Mouse (Mus musculus): ENCODE measurements around the gene Uhrf2. TPM values are rescaled to one million over a fixed set of nuclear protein-coding genes. Genes with fewer than 3 reads are reported as not detected.

Gene Uhrf2
- polyA plus RNA-seq, 1 experiment from 2014 or later: 90.4 TPM

GRCm38 (mm10) chr19:30109122-30109521 is 78.8 kb downstream of the Uhrf2 start:
- H3K36me3 ChIP-seq (ENCODE audit: control insufficient read depth, insufficient read depth, low read length): no peaks in the 10 kb centered on the region
- H3K4me3 ChIP-seq (ENCODE audit: low read depth, low read length): no peak overlapping the region
- no peak overlapping the region for H3K9ac ChIP-seq (ENCODE audit: low read depth, low read length)
- ATAC-seq (ENCODE audit: low FRiP score) (no peak), DNase-seq (ENCODE audit: low spot score) (no peak)
- no peak overlapping the region for H3K27ac ChIP-seq (ENCODE audit: low read depth, low read length)
- no peak overlapping the region for H3K4me2 ChIP-seq (replicated peaks; ENCODE audit: low read depth, low read length)
- no peaks in the 10 kb centered on the region for H3K27me3 ChIP-seq (ENCODE audit: control insufficient read depth, insufficient read depth, low read length)
- no peaks in the 10 kb centered on the region for H3K9me3 ChIP-seq (ENCODE audit: control insufficient read depth, low read length)
- H3K4me1 ChIP-seq (replicated peaks; ENCODE audit: control insufficient read depth, insufficient read depth, low read length): no peaks in the 10 kb centered on the region
- WGBS: 73% methylated on average over 6 of the region's 6 CpGs

GRCm38 (mm10) chr19:30111421-30111820 is 81.1 kb downstream of the Uhrf2 start:
- H3K36me3 ChIP-seq (ENCODE audit: control insufficient read depth, insufficient read depth, low read length): no peaks in the 10 kb centered on the region
- H3K4me1 ChIP-seq (replicated peaks; ENCODE audit: control insufficient read depth, insufficient read depth, low read length): no peaks in the 10 kb centered on the region
- 95% methylated on average over 3 of the region's 3 CpGs for WGBS

GRCm38 (mm10) chr19:30112961-30113688 is 82.8 kb downstream of the Uhrf2 start:
- ATAC-seq (ENCODE audit: low FRiP score) (no peak), DNase-seq (ENCODE audit: low spot score) (no peak)
- H3K4me1 ChIP-seq (replicated peaks; ENCODE audit: control insufficient read depth, insufficient read depth, low read length): no peaks in the 10 kb centered on the region
- WGBS: 89% methylated on average over 16 of the region's 16 CpGs
- H3K4me3 ChIP-seq (ENCODE audit: low read depth, low read length): no peak overlapping the region
- no peaks in the 10 kb centered on the region for H3K9me3 ChIP-seq (ENCODE audit: control insufficient read depth, low read length)
- H3K4me2 ChIP-seq (replicated peaks; ENCODE audit: low read depth, low read length): no peak overlapping the region
- H3K27ac ChIP-seq (ENCODE audit: low read depth, low read length): no peak overlapping the region
- no peaks in the 10 kb centered on the region for H3K36me3 ChIP-seq (ENCODE audit: control insufficient read depth, insufficient read depth, low read length)
- no peaks in the 10 kb centered on the region for H3K27me3 ChIP-seq (ENCODE audit: control insufficient read depth, insufficient read depth, low read length)
- H3K9ac ChIP-seq (ENCODE audit: low read depth, low read length): no peak overlapping the region

More at GRCm38 (mm10) chr19:30111421-30111820, 81.1 kb downstream of the Uhrf2 start:
- no peak overlapping the region for H3K4me3 ChIP-seq (ENCODE audit: low read depth, low read length)
- no peaks in the 10 kb centered on the region for H3K27me3 ChIP-seq (ENCODE audit: control insufficient read depth, insufficient read depth, low read length)
- no peak overlapping the region for H3K9ac ChIP-seq (ENCODE audit: low read depth, low read length)
- H3K4me2 ChIP-seq (replicated peaks; ENCODE audit: low read depth, low read length): no peak overlapping the region
- no peak overlapping the region for H3K27ac ChIP-seq (ENCODE audit: low read depth, low read length)
- DNase-seq (ENCODE audit: low spot score) (no peak), ATAC-seq (ENCODE audit: low FRiP score) (no peak)
- H3K9me3 ChIP-seq (ENCODE audit: control insufficient read depth, low read length): no peaks in the 10 kb centered on the region

- 58% methylated on average over 14 of the region's 14 CpGs for WGBS
- Histone ChIP-seq H3K36me3 (ENCODE audit: control insufficient read depth, insufficient read depth, low read length) (no peaks in the 10 kb centered on the region), H3K4me2 (replicated peaks; ENCODE audit: low read depth, low read length) (no peak overlapping the region), H3K4me3 (ENCODE audit: low read depth, low read length) (no peak overlapping the region), H3K4me1 (replicated peaks; ENCODE audit: control insufficient read depth, insufficient read depth, low read length) (0 out of 2 replicates have a peak, but pooled peaks cover 4% of the 10 kb centered on the region), H3K9ac (ENCODE audit: low read depth, low read length) (no peak overlapping the region), H3K27ac (ENCODE audit: low read depth, low read length) (no peak overlapping the region), H3K9me3 (ENCODE audit: control insufficient read depth, low read length) (no peaks in the 10 kb centered on the region), H3K27me3 (ENCODE audit: control insufficient read depth, insufficient read depth, low read length) (no peaks in the 10 kb centered on the region)
- ATAC-seq (ENCODE audit: low FRiP score): no peak
- DNase-seq (ENCODE audit: low spot score): peak; percentile 23
Observed at GRCm38 (mm10) chr19:30114919-30115441, 84.7 kb downstream of the Uhrf2 start.

- H3K36me3 ChIP-seq (ENCODE audit: control insufficient read depth, insufficient read depth, low read length): no peaks in the 10 kb centered on the region
- 0 out of 2 replicates have a peak, but pooled peaks cover 4% of the 10 kb centered on the region for H3K4me1 ChIP-seq (replicated peaks; ENCODE audit: control insufficient read depth, insufficient read depth, low read length)
Observed at GRCm38 (mm10) chr19:30115606-30116005, 85.3 kb downstream of the Uhrf2 start.

GRCm38 (mm10) chr19:30117241-30117640 is 86.9 kb downstream of the Uhrf2 start:
- H3K4me3 ChIP-seq (ENCODE audit: low read depth, low read length): no peak overlapping the region
- H3K36me3 ChIP-seq (ENCODE audit: control insufficient read depth, insufficient read depth, low read length): no peaks in the 10 kb centered on the region
- no peaks in the 10 kb centered on the region for H3K27me3 ChIP-seq (ENCODE audit: control insufficient read depth, insufficient read depth, low read length)
- H3K4me1 ChIP-seq (replicated peaks; ENCODE audit: control insufficient read depth, insufficient read depth, low read length): 0 out of 2 replicates have a peak, but pooled peaks cover 4% of the 10 kb centered on the region
- no peaks in the 10 kb centered on the region for H3K9me3 ChIP-seq (ENCODE audit: control insufficient read depth, low read length)
- 76% methylated on average over 4 of the region's 4 CpGs for WGBS
- peak overlapping the region; percentile 72; the same call in 1 of the 2 replicates for H3K27ac ChIP-seq (ENCODE audit: low read depth, low read length)
- no peak for DNase-seq (ENCODE audit: low spot score)
- no peak overlapping the region for H3K9ac ChIP-seq (ENCODE audit: low read depth, low read length)
- H3K4me2 ChIP-seq (replicated peaks; ENCODE audit: low read depth, low read length): no peak overlapping the region
- ATAC-seq (ENCODE audit: low FRiP score): no peak

More at GRCm38 (mm10) chr19:30115606-30116005, 85.3 kb downstream of the Uhrf2 start:
- Histone ChIP-seq H3K27ac (ENCODE audit: low read depth, low read length) (no peak overlapping the region), H3K4me3 (ENCODE audit: low read depth, low read length) (no peak overlapping the region), H3K9ac (ENCODE audit: low read depth, low read length) (no peak overlapping the region), H3K27me3 (ENCODE audit: control insufficient read depth, insufficient read depth, low read length) (no peaks in the 10 kb centered on the region), H3K9me3 (ENCODE audit: control insufficient read depth, low read length) (no peaks in the 10 kb centered on the region), H3K4me2 (replicated peaks; ENCODE audit: low read depth, low read length) (no peak overlapping the region)
- no peak for DNase-seq (ENCODE audit: low spot score)
- ATAC-seq (ENCODE audit: low FRiP score): no peak
- WGBS: 90% methylated on average over 5 of the region's 5 CpGs

GRCm38 (mm10) chr19:30117775-30118174 is 87.5 kb downstream of the Uhrf2 start:
- no peak overlapping the region for H3K4me2 ChIP-seq (replicated peaks; ENCODE audit: low read depth, low read length)
- peak overlapping the region; percentile 72; the same call in 1 of the 2 replicates for H3K27ac ChIP-seq (ENCODE audit: low read depth, low read length)
- no peaks in the 10 kb centered on the region for H3K36me3 ChIP-seq (ENCODE audit: control insufficient read depth, insufficient read depth, low read length)
- H3K4me3 ChIP-seq (ENCODE audit: low read depth, low read length): no peak overlapping the region
- H3K9ac ChIP-seq (ENCODE audit: low read depth, low read length): no peak overlapping the region
- DNase-seq (ENCODE audit: low spot score): peak; percentile 45
- peak; percentile 73 for ATAC-seq (ENCODE audit: low FRiP score)
- 65% methylated on average over 9 of the region's 9 CpGs for WGBS
- 0 out of 2 replicates have a peak, but pooled peaks cover 4% of the 10 kb centered on the region for H3K4me1 ChIP-seq (replicated peaks; ENCODE audit: control insufficient read depth, insufficient read depth, low read length)
- H3K9me3 ChIP-seq (ENCODE audit: control insufficient read depth, low read length): no peaks in the 10 kb centered on the region
- H3K27me3 ChIP-seq (ENCODE audit: control insufficient read depth, insufficient read depth, low read length): no peaks in the 10 kb centered on the region

- Histone ChIP-seq H3K4me3 (ENCODE audit: low read depth, low read length) (no peak overlapping the region), H3K9ac (ENCODE audit: low read depth, low read length) (no peak overlapping the region), H3K36me3 (ENCODE audit: control insufficient read depth, insufficient read depth, low read length) (no peaks in the 10 kb centered on the region), H3K4me1 (replicated peaks; ENCODE audit: control insufficient read depth, insufficient read depth, low read length) (0 out of 2 replicates have a peak, but pooled peaks cover 4% of the 10 kb centered on the region), H3K9me3 (ENCODE audit: control insufficient read depth, low read length) (no peaks in the 10 kb centered on the region), H3K27me3 (ENCODE audit: control insufficient read depth, insufficient read depth, low read length) (no peaks in the 10 kb centered on the region), H3K4me2 (replicated peaks; ENCODE audit: low read depth, low read length) (no peak overlapping the region), H3K27ac (ENCODE audit: low read depth, low read length) (peak overlapping the region; percentile 72; the same call in 1 of the 2 replicates)
- DNase-seq (ENCODE audit: low spot score) (no peak), ATAC-seq (ENCODE audit: low FRiP score) (peak; percentile 58; the same call in 1 of the 2 replicates)
- WGBS: 71% methylated on average over 17 of the region's 17 CpGs
Observed at GRCm38 (mm10) chr19:30118344-30119312, 88.3 kb downstream of the Uhrf2 start.

All from hindbrain, embryonic 11.5 days (tissue).